Mouse (Mus musculus) ES-E14 (cell line): ENCODE data around the gene Bpifb4. TPM values are rescaled to one million over a fixed set of nuclear protein-coding genes. Genes with fewer than 3 reads are reported as not detected.
A peak's percentile ranks its signal among the peaks of the same experiment; 100 is the strongest.

Source experiments
- DNase-seq: peaks from one replicate; pipeline ENCODE4 v3.0.0-alpha.2; 2013; ENCODE audit warnings: low read depth, low spot score
- H3K27ac ChIP-seq: 2 replicates; pipeline ENCODE4 v1.5.1; 2012; ENCODE audit warnings: low read depth, mild to moderate bottlenecking, low read length, moderate library complexity, mixed read lengths; ENCODE audit not compliant: poor library complexity, insufficient read depth, severe bottlenecking
- H3K36me3 ChIP-seq: 2 replicates; pipeline ENCODE4 v1.6.1; 2012; ENCODE audit warnings: mild to moderate bottlenecking, low read length, moderate library complexity, mixed read lengths; ENCODE audit not compliant: control insufficient read depth, poor library complexity, insufficient read depth, severe bottlenecking
- H3K4me1 ChIP-seq, 2 experiments: fragments of 150-350 bp in 1 of 2; sonication (generic) in 1 of 2; 2 replicates each; pipeline ENCODE4 v1.6.1; 2012; ENCODE audit warnings: low read length in 2 of 2, mild to moderate bottlenecking in 1 of 2, mixed read lengths in 1 of 2; ENCODE audit not compliant: control insufficient read depth in 2 of 2, insufficient read depth in 2 of 2, poor library complexity in 1 of 2
- H3K4me3 ChIP-seq, 2 experiments: fragments of 150-350 bp in 1 of 2; sonication (generic) in 1 of 2; 2 replicates each; pipeline ENCODE4 v1.5.1; 2012; ENCODE audit warnings: low read length in 2 of 2, low read depth in 1 of 2, mild to moderate bottlenecking in 1 of 2, mixed read lengths in 1 of 2; ENCODE audit not compliant: insufficient read depth in 1 of 2, poor library complexity in 1 of 2, severe bottlenecking in 1 of 2
- H3K9ac ChIP-seq: 2 replicates; pipeline ENCODE4 v1.6.1; 2012; ENCODE audit warnings: low read depth, mild to moderate bottlenecking, low read length, mixed read lengths; ENCODE audit not compliant: poor library complexity, insufficient read depth, severe bottlenecking
- H3K9me3 ChIP-seq: fragments of 150-350 bp; sonication (generic); 2 replicates; pipeline ENCODE4 v1.6.1; 2012; ENCODE audit warnings: low read depth, mild to moderate bottlenecking, low read length; ENCODE audit not compliant: control insufficient read depth, insufficient read depth
- CHD2 ChIP-seq: IDR thresholded peaks from 2 replicates; pipeline ENCODE4 v1.6.1; 2014; ENCODE audit warnings: mild to moderate bottlenecking, low read depth, low read length, inconsistent platforms
- HCFC1 ChIP-seq: IDR thresholded peaks from 2 replicates; pipeline ENCODE4 v1.6.1; 2012; ENCODE audit warnings: low read length, inconsistent platforms, borderline replicate concordance; ENCODE audit not compliant: insufficient read depth
- MAFK ChIP-seq: IDR thresholded peaks from 2 replicates; pipeline ENCODE4 v1.6.1; 2014; ENCODE audit warnings: mild to moderate bottlenecking, low read depth, low read length, inconsistent platforms; ENCODE audit not compliant: insufficient read depth
- ZC3H11A ChIP-seq: IDR thresholded peaks from 2 replicates; pipeline ENCODE4 v1.6.1; 2012; ENCODE audit warnings: low read depth, mild to moderate bottlenecking, inconsistent platforms, low read length, borderline replicate concordance
- ZNF384 ChIP-seq: IDR thresholded peaks from 2 replicates; pipeline ENCODE4 v1.6.1; 2012; ENCODE audit warnings: low read depth, low read length, inconsistent platforms
- in situ Hi-C, 2 experiments: fragments of 600-800 bp; cut with MboI; formaldehyde crosslinking; loops; one replicate each; pipeline ENCODE4 v1.15.1; 2025; ENCODE audit warnings: low sequenced_read_pairs in 2 of 2, inconsistent platforms in 1 of 2; ENCODE audit not compliant: unreplicated experiment in 2 of 2
- total RNA-seq: library from RNA; depleted of rRNA; stranded (reverse); fragments of 300-350 nt; gene quantifications from 2 replicates; pipeline ENCODE4 v1.2.3, GENCODE M21; 2012

Bpifb4 gene
- total RNA-seq, 1 experiment, result not detected

GRCm38 (mm10) chr2:153933311-153933710, 4.7 kb upstream of the Bpifb4 start:
- H3K9ac ChIP-seq, result no peak overlapping the region
- no peaks in the 10 kb centered on the region for H3K36me3 ChIP-seq
- H3K4me1 ChIP-seq, result no peaks in the 10 kb centered on the region
- TF ChIP-seq ZC3H11A (no peak), HCFC1 (no peak), MAFK (no peak), CHD2 (no peak), ZNF384 (no peak)
- in situ Hi-C loops, result no loop called here
- H3K9me3 ChIP-seq, result no peaks in the 10 kb centered on the region
- DNase-seq, result no peak
- H3K27ac ChIP-seq, result no peak overlapping the region
- H3K4me3 ChIP-seq, result no peak overlapping the region

GRCm38 (mm10) chr2:153935348-153935747, 2.7 kb upstream of the Bpifb4 start:
- no peaks in the 10 kb centered on the region for H3K36me3 ChIP-seq
- peak; percentile 30 for DNase-seq
- H3K4me3 ChIP-seq, result no peak overlapping the region
- no peak overlapping the region for H3K9ac ChIP-seq
- no peak for TF ChIP-seq CHD2
- TF ChIP-seq MAFK, result 0 out of 2 replicates have a peak, but pooled peaks have one; percentile 15
- no peaks in the 10 kb centered on the region for H3K9me3 ChIP-seq
- 0 out of 2 replicates have a peak overlapping the region, but pooled peaks have one; percentile 2 for H3K27ac ChIP-seq
- H3K4me1 ChIP-seq, result no peaks in the 10 kb centered on the region
- in situ Hi-C loops, result no loop called here

GRCm38 (mm10) chr2:153943537-153943936, 5.5 kb downstream of the Bpifb4 start:
- TF ChIP-seq ZNF384 (no peak), ZC3H11A (no peak), HCFC1 (no peak), CHD2 (no peak), MAFK (no peak)
- H3K27ac ChIP-seq, result no peak overlapping the region
- no peaks in the 10 kb centered on the region for H3K4me1 ChIP-seq
- H3K36me3 ChIP-seq, result no peaks in the 10 kb centered on the region
- H3K4me3 ChIP-seq, result no peak overlapping the region
- in situ Hi-C loops, result no loop called here
- H3K9ac ChIP-seq, result no peak overlapping the region
- no peaks in the 10 kb centered on the region for H3K9me3 ChIP-seq
- DNase-seq, result peak; percentile 60

GRCm38 (mm10) chr2:153944567-153944966, 6.6 kb downstream of the Bpifb4 start:
- no peaks in the 10 kb centered on the region for H3K36me3 ChIP-seq
- DNase-seq, result no peak
- TF ChIP-seq CHD2, result no peak
- TF ChIP-seq ZC3H11A, result no peak
- TF ChIP-seq ZNF384, result no peak
- no peak for TF ChIP-seq MAFK
- no peak for TF ChIP-seq HCFC1
- no peak overlapping the region for H3K4me3 ChIP-seq
- in situ Hi-C loops, result no loop called here
- no peaks in the 10 kb centered on the region for H3K4me1 ChIP-seq
- no peak overlapping the region for H3K9ac ChIP-seq
- H3K27ac ChIP-seq, result no peak overlapping the region
- no peaks in the 10 kb centered on the region for H3K9me3 ChIP-seq

GRCm38 (mm10) chr2:153952897-153953296, 14.9 kb downstream of the Bpifb4 start:
- Histone ChIP-seq H3K27ac (no peak overlapping the region), H3K36me3 (no peaks in the 10 kb centered on the region), H3K4me3 (no peak overlapping the region), H3K9ac (no peak overlapping the region), H3K4me1 (peaks cover 0 to 3% of the 10 kb centered on the region in 2 experiments; a peak in 1 of 4 replicates), H3K9me3 (no peaks in the 10 kb centered on the region)
- DNase-seq, result peak; percentile 84
- in situ Hi-C loops, result no loop called here
- no peak for TF ChIP-seq CHD2
- TF ChIP-seq ZC3H11A, result 0 out of 2 replicates have a peak, but pooled peaks have one; percentile 28
